Mouse (Mus musculus): ENCODE data around the gene Armt1. TPM values are rescaled to one million over a fixed set of nuclear protein-coding genes. Genes with fewer than 3 reads are reported as not detected.

Gene Armt1
- polyA plus RNA-seq, 1 experiment from 2014 or later: 18.2 TPM

GRCm38 (mm10) chr10:4460201-4460600, 27.9 kb downstream of the Armt1 start:
- Histone ChIP-seq H3K4me2 (replicated peaks) (no peak overlapping the region), H3K4me1 (replicated peaks) (no peaks in the 10 kb centered on the region), H3K9me3 (no peaks in the 10 kb centered on the region), H3K27ac (no peak overlapping the region), H3K4me3 (replicated peaks) (no peak overlapping the region), H3K36me3 (peaks cover 7% of the 10 kb centered on the region), H3K9ac (replicated peaks) (no peak overlapping the region), H3K27me3 (no peaks in the 10 kb centered on the region)
- 98% methylated on average over 2 of the region's 2 CpGs for WGBS
- no peak for ATAC-seq

GRCm38 (mm10) chr10:4465799-4466198, 33.5 kb downstream of the Armt1 start:
- 82% methylated on average over 7 of the region's 7 CpGs for WGBS
- no peak for ATAC-seq
- H3K4me3 ChIP-seq (replicated peaks): no peak overlapping the region

GRCm38 (mm10) chr10:4469406-4469805, 37.1 kb downstream of the Armt1 start:
- no peaks in the 10 kb centered on the region for H3K9me3 ChIP-seq
- 88% methylated on average over 3 of the region's 3 CpGs for WGBS
- ATAC-seq: no peak

More at GRCm38 (mm10) chr10:4465799-4466198, 33.5 kb downstream of the Armt1 start:
- Histone ChIP-seq H3K9me3 (no peaks in the 10 kb centered on the region), H3K9ac (replicated peaks) (no peak overlapping the region), H3K4me2 (replicated peaks) (no peak overlapping the region), H3K4me1 (replicated peaks) (no peaks in the 10 kb centered on the region), H3K36me3 (no peaks in the 10 kb centered on the region), H3K27ac (no peak overlapping the region), H3K27me3 (no peaks in the 10 kb centered on the region)

GRCm38 (mm10) chr10:4473591-4473993, 41.3 kb downstream of the Armt1 start:
- Histone ChIP-seq H3K27ac (no peak overlapping the region), H3K27me3 (no peaks in the 10 kb centered on the region), H3K4me3 (replicated peaks) (no peak overlapping the region), H3K4me1 (replicated peaks) (no peaks in the 10 kb centered on the region), H3K4me2 (replicated peaks) (no peak overlapping the region), H3K9me3 (no peaks in the 10 kb centered on the region), H3K36me3 (no peaks in the 10 kb centered on the region), H3K9ac (replicated peaks) (no peak overlapping the region)
- ATAC-seq: no peak
- WGBS: 94% methylated on average over 11 of the region's 11 CpGs

More at GRCm38 (mm10) chr10:4469406-4469805, 37.1 kb downstream of the Armt1 start:
- Histone ChIP-seq H3K4me2 (replicated peaks) (no peak overlapping the region), H3K4me1 (replicated peaks) (no peaks in the 10 kb centered on the region), H3K36me3 (no peaks in the 10 kb centered on the region), H3K4me3 (replicated peaks) (no peak overlapping the region), H3K27ac (no peak overlapping the region), H3K27me3 (no peaks in the 10 kb centered on the region), H3K9ac (replicated peaks) (no peak overlapping the region)

- no peak overlapping the region for H3K4me2 ChIP-seq (replicated peaks)
- no peak for ATAC-seq
Measured at GRCm38 (mm10) chr10:4475431-4475830, 43.2 kb downstream of the Armt1 start.

GRCm38 (mm10) chr10:4476604-4477003, 44.3 kb downstream of the Armt1 start:
- H3K27me3 ChIP-seq: no peaks in the 10 kb centered on the region
- WGBS: 98% methylated on average over 5 of the region's 5 CpGs
- no peak overlapping the region for H3K9ac ChIP-seq (replicated peaks)
- no peaks in the 10 kb centered on the region for H3K36me3 ChIP-seq
- H3K4me1 ChIP-seq (replicated peaks): no peaks in the 10 kb centered on the region
- H3K4me3 ChIP-seq (replicated peaks): no peak overlapping the region
- ATAC-seq: no peak
- H3K27ac ChIP-seq: no peak overlapping the region
- H3K9me3 ChIP-seq: no peaks in the 10 kb centered on the region
- H3K4me2 ChIP-seq (replicated peaks): no peak overlapping the region

More at GRCm38 (mm10) chr10:4475431-4475830, 43.2 kb downstream of the Armt1 start:
- 84% methylated on average over 3 of the region's 3 CpGs for WGBS
- H3K4me1 ChIP-seq (replicated peaks): no peaks in the 10 kb centered on the region
- no peaks in the 10 kb centered on the region for H3K27me3 ChIP-seq
- no peak overlapping the region for H3K4me3 ChIP-seq (replicated peaks)
- no peaks in the 10 kb centered on the region for H3K9me3 ChIP-seq
- no peak overlapping the region for H3K27ac ChIP-seq
- no peaks in the 10 kb centered on the region for H3K36me3 ChIP-seq
- H3K9ac ChIP-seq (replicated peaks): no peak overlapping the region

GRCm38 (mm10) chr10:4480929-4481328, 48.7 kb downstream of the Armt1 start:
- Histone ChIP-seq H3K36me3 (no peaks in the 10 kb centered on the region), H3K27me3 (no peaks in the 10 kb centered on the region), H3K4me2 (replicated peaks) (no peak overlapping the region), H3K27ac (no peak overlapping the region), H3K9me3 (no peaks in the 10 kb centered on the region), H3K9ac (replicated peaks) (no peak overlapping the region), H3K4me3 (replicated peaks) (no peak overlapping the region), H3K4me1 (replicated peaks) (no peaks in the 10 kb centered on the region)
- WGBS: 85% methylated on average over 3 of the region's 3 CpGs
- no peak for ATAC-seq

- no peaks in the 10 kb centered on the region for H3K9me3 ChIP-seq
- no peak overlapping the region for H3K9ac ChIP-seq (replicated peaks)
- H3K27me3 ChIP-seq: no peaks in the 10 kb centered on the region
- WGBS: 86% methylated on average over 8 of the region's 8 CpGs
- no peaks in the 10 kb centered on the region for H3K4me1 ChIP-seq (replicated peaks)
- ATAC-seq: no peak
- H3K4me3 ChIP-seq (replicated peaks): no peak overlapping the region
- no peak overlapping the region for H3K27ac ChIP-seq
- H3K36me3 ChIP-seq: no peaks in the 10 kb centered on the region
- H3K4me2 ChIP-seq (replicated peaks): no peak overlapping the region
Measured at GRCm38 (mm10) chr10:4481695-4482094, 49.4 kb downstream of the Armt1 start.

- H3K4me3 ChIP-seq (replicated peaks): no peak within 1 kb of the TSS
- no peak within 1 kb of the TSS for H3K4me2 ChIP-seq (replicated peaks)
- H3K27ac ChIP-seq: no peak within 1 kb of the TSS
- no peaks in the 10 kb centered on the region for H3K4me1 ChIP-seq (replicated peaks)
- H3K36me3 ChIP-seq: no peaks in the 10 kb centered on the region
- no peaks in the 10 kb centered on the region for H3K9me3 ChIP-seq
- no peak for ATAC-seq
- WGBS: 36% methylated on average over 11 of the region's 11 CpGs
- no peak within 1 kb of the TSS for H3K9ac ChIP-seq (replicated peaks)
- H3K27me3 ChIP-seq: no peaks in the 10 kb centered on the region
Measured at GRCm38 (mm10) chr10:4482355-4482754, 50.1 kb downstream of the Armt1 start, which contains the start of gene Ccdc170. Gene Ccdc170, plus strand, starts transcription at chr10:4482502.

GRCm38 (mm10) chr10:4483848-4484247, 51.6 kb downstream of the Armt1 start:
- 91% methylated on average over 1 of the region's 1 CpGs for WGBS
- Histone ChIP-seq H3K27ac (no peak overlapping the region), H3K4me3 (replicated peaks) (no peak overlapping the region), H3K9me3 (no peaks in the 10 kb centered on the region), H3K36me3 (no peaks in the 10 kb centered on the region), H3K4me1 (replicated peaks) (no peaks in the 10 kb centered on the region), H3K4me2 (replicated peaks) (no peak overlapping the region), H3K9ac (replicated peaks) (no peak overlapping the region), H3K27me3 (no peaks in the 10 kb centered on the region)
- no peak for ATAC-seq

GRCm38 (mm10) chr10:4484986-4485385, 52.7 kb downstream of the Armt1 start:
- 86% methylated on average over 9 of the region's 9 CpGs for WGBS
- Histone ChIP-seq H3K9me3 (no peaks in the 10 kb centered on the region), H3K27ac (no peak overlapping the region), H3K9ac (replicated peaks) (no peak overlapping the region), H3K27me3 (no peaks in the 10 kb centered on the region), H3K4me2 (replicated peaks) (no peak overlapping the region), H3K4me3 (replicated peaks) (no peak overlapping the region), H3K4me1 (replicated peaks) (no peaks in the 10 kb centered on the region), H3K36me3 (no peaks in the 10 kb centered on the region)
- ATAC-seq: no peak

- WGBS: 71% methylated on average over 5 of the region's 5 CpGs
- no peak overlapping the region for H3K4me2 ChIP-seq (replicated peaks)
- no peaks in the 10 kb centered on the region for H3K27me3 ChIP-seq
- no peak overlapping the region for H3K27ac ChIP-seq
- no peak overlapping the region for H3K9ac ChIP-seq (replicated peaks)
- H3K9me3 ChIP-seq: no peaks in the 10 kb centered on the region
- H3K4me3 ChIP-seq (replicated peaks): no peak overlapping the region
- H3K4me1 ChIP-seq (replicated peaks): no peaks in the 10 kb centered on the region
- no peaks in the 10 kb centered on the region for H3K36me3 ChIP-seq
- no peak for ATAC-seq
Measured at GRCm38 (mm10) chr10:4489865-4490264, 57.6 kb downstream of the Armt1 start.

GRCm38 (mm10) chr10:4491281-4491680, 59.0 kb downstream of the Armt1 start:
- H3K4me2 ChIP-seq (replicated peaks): no peak overlapping the region
- H3K27me3 ChIP-seq: no peaks in the 10 kb centered on the region
- no peak overlapping the region for H3K27ac ChIP-seq
- no peaks in the 10 kb centered on the region for H3K36me3 ChIP-seq
- no peaks in the 10 kb centered on the region for H3K4me1 ChIP-seq (replicated peaks)
- 0 out of 2 replicates have a peak, but pooled peaks have one; percentile 53 for ATAC-seq
- H3K9me3 ChIP-seq: no peaks in the 10 kb centered on the region
- H3K4me3 ChIP-seq (replicated peaks): no peak overlapping the region
- H3K9ac ChIP-seq (replicated peaks): no peak overlapping the region
- WGBS: 43% methylated on average over 2 of the region's 3 CpGs
